Mouse (Mus musculus) heart, embryonic 14.5 days (tissue): ENCODE data around the gene Pappa. TPM values are rescaled to one million over a fixed set of nuclear protein-coding genes. Genes with fewer than 3 reads are reported as not detected.

Experiments used
- ATAC-seq: fragments of 200-750 bp; cut with Nextera tagmentation; 2 replicates; pipeline ENCODE4 v1.8.0; 2017; ENCODE audit warnings: low read depth, moderate TSS enrichment; ENCODE audit not compliant: insufficient number of reproducible peaks, insufficient read depth, low FRiP score
- H3K27ac ChIP-seq, 2 experiments: fragments of 200-500 bp in 1 of 2; fragments of 300-500 bp in 1 of 2; sonication (generic) in 1 of 2; replicated peaks in 1 of 2; 2 replicates each; pipeline ENCODE4 v1.5.1; 2012 to 2014; ENCODE audit warnings: low read depth in 2 of 2, low read length in 2 of 2, control low read depth in 1 of 2, mild to moderate bottlenecking in 1 of 2, mixed read lengths in 1 of 2; ENCODE audit not compliant: control insufficient read depth in 1 of 2, insufficient read depth in 1 of 2
- H3K27me3 ChIP-seq: fragments of 300-500 bp; sonication (generic); 2 replicates; pipeline ENCODE4 v1.6.1; 2014; ENCODE audit warnings: mild to moderate bottlenecking, low read length, control low read depth; ENCODE audit not compliant: control insufficient read depth, insufficient read depth
- H3K36me3 ChIP-seq: fragments of 300-500 bp; sonication (generic); 2 replicates; pipeline ENCODE4 v1.6.1; 2014; ENCODE audit warnings: mild to moderate bottlenecking, control low read depth, low read length, mixed read lengths; ENCODE audit not compliant: control insufficient read depth, insufficient read depth
- H3K4me1 ChIP-seq, 2 experiments: fragments of 200-500 bp in 1 of 2; fragments of 300-500 bp in 1 of 2; sonication (generic) in 1 of 2; 2 replicates each; pipeline ENCODE4 v1.6.1; 2012 to 2014; ENCODE audit warnings: low read length in 2 of 2, control low read depth in 1 of 2, mixed read lengths in 1 of 2; ENCODE audit not compliant: control insufficient read depth in 2 of 2, insufficient read depth in 2 of 2
- H3K4me2 ChIP-seq: fragments of 300-500 bp; sonication (generic); 2 replicates; pipeline ENCODE4 v1.6.1; 2014; ENCODE audit warnings: mild to moderate bottlenecking, low read length
- H3K4me3 ChIP-seq, 2 experiments: fragments of 200-500 bp in 1 of 2; fragments of 300-500 bp in 1 of 2; sonication (generic) in 1 of 2; 2 replicates each; pipeline ENCODE4 v1.5.1; 2012 to 2014; ENCODE audit warnings: low read length in 2 of 2, mild to moderate bottlenecking in 2 of 2, control low read depth in 1 of 2, low read depth in 1 of 2, moderate library complexity in 1 of 2; ENCODE audit not compliant: control insufficient read depth in 1 of 2, insufficient read depth in 1 of 2
- H3K9ac ChIP-seq: fragments of 300-500 bp; sonication (generic); 2 replicates; pipeline ENCODE4 v1.6.1; 2014; ENCODE audit warnings: mild to moderate bottlenecking, low read length
- H3K9me3 ChIP-seq: fragments of 300-500 bp; sonication (generic); 2 replicates; pipeline ENCODE4 v1.6.1; 2016; ENCODE audit warnings: low read length, control low read depth; ENCODE audit not compliant: control insufficient read depth
- WGBS: fragments of 180-500 bp; shearing (Covaris S2); extraction: QIAGEN DNeasy Blood & Tissue Kit; methylation state at CpG from one replicate; pipeline ENCODE4 v1.1.7; 2014; 5-methylcytosine and 5-hydroxymethylcytosine counted together
- polyA plus RNA-seq: library from polyadenylated mRNA; unstranded; fragments of >200 nt; fragmentation: Nextera tagmentation; extraction: Ambion mirVana; gene quantifications from 2 replicates; pipeline ENCODE4 v1.2.1, GENCODE M21; 2014

The Pappa gene
- polyA plus RNA-seq, 1 experiment from 2014 or later: 0.73 TPM

DNA sequence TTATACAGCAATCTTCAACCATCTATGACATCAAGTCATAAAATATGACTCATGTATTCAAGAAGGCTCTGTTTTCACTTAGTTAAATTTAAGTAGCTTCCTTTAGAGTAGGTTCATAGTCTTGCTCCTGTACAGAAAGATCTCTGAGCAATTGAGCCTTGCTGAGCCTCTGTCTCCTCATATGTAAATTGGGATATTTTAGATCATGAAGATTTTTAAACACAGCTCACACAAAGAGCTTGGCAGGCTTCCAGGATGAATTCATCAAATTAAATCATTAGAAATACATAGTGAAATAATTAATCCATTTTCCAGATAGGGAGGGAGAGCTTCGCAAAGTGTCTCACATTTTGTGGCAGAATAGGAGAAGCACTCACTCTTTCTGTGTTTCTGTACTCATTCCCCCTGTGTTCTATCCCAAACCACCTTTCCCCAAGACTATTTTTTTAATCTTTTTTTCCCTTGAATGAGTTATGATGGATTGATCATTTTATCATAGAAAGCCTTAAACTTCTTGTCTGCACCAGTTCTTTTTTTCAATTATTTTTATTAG, 149.4 kb downstream of the Pappa start:
- Histone ChIP-seq H3K36me3 (no peaks in the 10 kb centered on the region), H3K4me1 (no peaks in the 10 kb centered on the region), H3K4me2 (no peak overlapping the region), H3K4me3 (no peak overlapping the region), H3K9me3 (no peaks in the 10 kb centered on the region), H3K27me3 (no peaks in the 10 kb centered on the region), H3K27ac (no peak overlapping the region), H3K9ac (no peak overlapping the region)
- WGBS: 84% methylated on average over 1 of the region's 1 CpGs
- no peak for ATAC-seq

GRCm38 (mm10) chr4:65278451-65279271, 154.7 kb downstream of the Pappa start:
- Histone ChIP-seq H3K4me1 (peaks cover 4 to 6% of the 10 kb centered on the region in 2 experiments; a peak in 3 of 4 replicates), H3K36me3 (no peaks in the 10 kb centered on the region), H3K9me3 (no peaks in the 10 kb centered on the region), H3K4me3 (no peak overlapping the region), H3K27me3 (no peaks in the 10 kb centered on the region), H3K27ac (no peak overlapping the region), H3K4me2 (no peak overlapping the region), H3K9ac (no peak overlapping the region)
- 74% methylated on average over 10 of the region's 10 CpGs for WGBS
- ATAC-seq: no peak

DNA sequence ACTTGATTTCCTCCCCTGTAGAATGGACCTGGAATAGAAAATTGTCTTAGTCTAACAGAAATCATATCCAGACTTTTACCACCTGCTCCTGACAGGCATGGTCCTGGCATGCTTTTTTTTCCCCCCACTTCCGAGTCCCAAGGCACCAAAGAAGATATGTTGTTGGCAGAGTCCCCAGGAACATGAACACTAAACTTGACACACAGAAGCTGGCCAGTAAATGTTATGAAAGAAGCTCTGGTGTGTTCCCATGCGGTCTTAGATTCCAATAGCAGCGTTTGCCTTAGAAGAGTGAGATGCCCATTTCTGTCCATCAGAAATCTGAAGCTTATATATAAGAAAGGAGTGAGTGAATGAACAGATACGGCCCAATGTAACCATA, 155.3 kb downstream of the Pappa start:
- Histone ChIP-seq H3K4me1 (peaks cover 4 to 6% of the 10 kb centered on the region in 2 experiments; a peak in 3 of 4 replicates), H3K4me2 (no peak overlapping the region), H3K9me3 (no peaks in the 10 kb centered on the region), H3K9ac (no peak overlapping the region), H3K36me3 (no peaks in the 10 kb centered on the region), H3K27ac (no peak overlapping the region), H3K4me3 (no peak overlapping the region), H3K27me3 (no peaks in the 10 kb centered on the region)
- ATAC-seq: no peak
- WGBS: 59% methylated on average over 4 of the region's 4 CpGs

DNA sequence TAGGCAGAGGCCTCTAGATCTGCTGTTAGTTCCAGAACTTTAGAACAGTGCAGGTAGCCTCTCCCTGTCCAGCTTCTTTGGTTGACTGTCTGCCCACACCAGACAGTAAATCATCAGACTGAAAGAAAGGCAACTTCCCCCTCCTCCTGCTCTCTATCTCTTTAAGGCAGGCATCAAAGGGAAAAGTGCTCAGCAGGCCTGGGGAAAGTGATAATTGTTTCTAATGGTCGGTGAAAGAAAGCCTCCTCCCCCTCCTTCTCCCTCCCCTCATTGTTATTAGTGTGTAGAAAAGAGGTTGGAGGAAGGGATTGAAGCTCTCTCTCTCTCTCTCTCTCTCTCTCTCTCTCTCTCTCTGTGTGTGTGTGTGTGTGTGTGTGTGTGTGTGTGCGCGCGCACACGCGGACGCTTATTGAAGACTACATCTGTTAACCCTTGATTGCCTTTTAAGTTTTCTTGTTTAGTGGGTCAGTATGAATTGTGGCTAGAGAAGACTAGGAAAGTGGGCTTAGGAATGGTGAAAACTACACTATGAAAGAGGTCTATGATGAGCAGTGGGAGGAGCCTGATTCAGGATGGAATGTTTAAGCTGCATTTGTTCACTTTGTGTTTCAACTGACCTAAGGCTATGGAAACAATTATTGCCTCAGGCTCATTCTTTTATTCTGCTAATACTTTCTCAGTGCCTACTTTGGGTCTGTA, 156.2 kb downstream of the Pappa start:
- ATAC-seq: no peak
- H3K9me3 ChIP-seq: no peaks in the 10 kb centered on the region
- H3K4me2 ChIP-seq: no peak overlapping the region
- H3K4me1 ChIP-seq: peaks cover 4 to 6% of the 10 kb centered on the region in 2 experiments; a peak in 3 of 4 replicates
- H3K27ac ChIP-seq: no peak overlapping the region
- H3K27me3 ChIP-seq: no peaks in the 10 kb centered on the region
- no peak overlapping the region for H3K9ac ChIP-seq
- WGBS: 13% methylated on average over 7 of the region's 7 CpGs
- no peaks in the 10 kb centered on the region for H3K36me3 ChIP-seq
- H3K4me3 ChIP-seq: no peak overlapping the region

- H3K9me3 ChIP-seq: no peaks in the 10 kb centered on the region
- H3K27ac ChIP-seq: no peak overlapping the region
- ATAC-seq: no peak
Measured at GRCm38 (mm10) chr4:65280888-65281287, 156.9 kb downstream of the Pappa start.

DNA sequence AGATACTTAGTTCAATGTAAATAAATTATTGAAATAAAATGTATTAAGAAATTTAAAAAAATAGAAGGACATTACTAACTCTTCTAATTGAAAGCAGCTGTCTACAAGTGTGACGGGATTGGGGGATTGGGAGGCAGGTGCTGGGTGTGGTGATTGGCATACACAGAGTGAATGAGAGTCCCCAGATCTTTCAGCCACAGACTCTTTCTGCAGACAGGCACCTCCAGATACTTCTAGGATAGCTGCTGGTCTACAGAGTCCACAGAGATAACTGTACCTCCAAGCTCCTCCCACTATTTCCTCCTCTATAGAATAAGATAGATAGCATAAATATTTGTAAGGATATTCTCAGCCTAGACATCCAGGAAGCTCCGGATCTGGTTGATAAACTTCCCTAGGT, 159.6 kb downstream of the Pappa start:
- Histone ChIP-seq H3K27ac (no peak overlapping the region), H3K27me3 (no peaks in the 10 kb centered on the region), H3K36me3 (no peaks in the 10 kb centered on the region), H3K4me1 (peaks cover 4 to 6% of the 10 kb centered on the region in 2 experiments; a peak in 3 of 4 replicates), H3K9me3 (no peaks in the 10 kb centered on the region), H3K4me3 (no peak overlapping the region), H3K9ac (no peak overlapping the region), H3K4me2 (no peak overlapping the region)
- 73% methylated on average over 2 of the region's 2 CpGs for WGBS
- no peak for ATAC-seq

More at GRCm38 (mm10) chr4:65280888-65281287, 156.9 kb downstream of the Pappa start:
- Histone ChIP-seq H3K4me3 (no peak overlapping the region), H3K36me3 (no peaks in the 10 kb centered on the region), H3K27me3 (no peaks in the 10 kb centered on the region), H3K4me2 (no peak overlapping the region), H3K4me1 (peaks cover 4 to 6% of the 10 kb centered on the region in 2 experiments; a peak in 3 of 4 replicates), H3K9ac (no peak overlapping the region)

- ATAC-seq: no peak
- no peaks in the 10 kb centered on the region for H3K27me3 ChIP-seq
- H3K36me3 ChIP-seq: no peaks in the 10 kb centered on the region
- H3K4me3 ChIP-seq: no peak overlapping the region
- no peaks in the 10 kb centered on the region for H3K9me3 ChIP-seq
- peaks cover 0 to under 1% of the 10 kb centered on the region in 2 experiments; a peak in 3 of 4 replicates for H3K4me1 ChIP-seq
- 12% methylated on average over 1 of the region's 1 CpGs for WGBS
- H3K27ac ChIP-seq: no peak overlapping the region
- no peak overlapping the region for H3K4me2 ChIP-seq
- H3K9ac ChIP-seq: no peak overlapping the region
Measured at GRCm38 (mm10) chr4:65285165-65285564, 161.2 kb downstream of the Pappa start.
